Mouse (Mus musculus): ENCODE results near the gene Plin1. TPM values are rescaled to one million over a fixed set of nuclear protein-coding genes. Genes with fewer than 3 reads are reported as not detected.

The Plin1 gene
- not detected in 2 replicates for polyA plus RNA-seq (2012)

DNA sequence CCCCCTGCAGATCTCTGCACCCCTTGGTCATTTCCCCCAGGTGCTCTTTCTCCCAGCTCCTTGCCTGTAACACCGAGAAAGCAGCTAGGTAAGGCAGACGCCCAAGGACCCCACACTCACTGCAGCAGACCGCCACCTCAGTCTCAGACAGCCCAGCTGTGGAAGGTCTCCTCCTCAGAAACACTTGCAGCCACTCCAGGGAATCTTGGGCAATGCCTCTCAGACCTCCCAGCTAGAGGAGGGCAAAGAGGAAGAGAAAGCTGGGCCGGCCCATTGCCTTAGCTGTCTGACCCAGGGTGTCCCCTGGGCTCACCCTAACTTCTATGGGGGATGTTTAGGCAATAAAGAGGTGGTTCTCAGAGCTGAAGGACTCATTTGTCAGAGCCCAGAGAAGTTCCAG lies at the start of gene Plin1:
TSS of gene Plin1 (minus strand) at position 282 of the 400 bp plus-strand sequence.
- no peak for TF ChIP-seq GATA1 (IDR thresholded peaks at IDR 0.05; ENCODE audit: low read length)

DNA sequence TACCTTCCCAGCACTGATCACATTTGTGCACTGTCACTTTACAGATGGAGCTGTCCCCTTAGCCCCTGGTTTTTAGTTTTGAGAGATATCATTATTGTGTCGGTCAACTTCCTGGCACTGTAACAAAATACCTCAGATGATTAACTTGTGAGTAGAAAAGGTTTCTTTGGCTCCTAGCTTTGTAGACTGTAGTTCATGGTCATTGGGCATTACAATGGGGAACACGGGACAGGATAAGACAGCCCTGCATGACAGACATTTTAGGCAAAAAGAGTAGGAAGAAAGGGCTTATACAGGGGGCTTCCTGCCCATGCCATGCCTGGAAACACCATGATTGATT lies 49.8 kb upstream of the Plin1 start:
- TF ChIP-seq GATA1 (IDR thresholded peaks at IDR 0.05; ENCODE audit: low read length): no peak

DNA sequence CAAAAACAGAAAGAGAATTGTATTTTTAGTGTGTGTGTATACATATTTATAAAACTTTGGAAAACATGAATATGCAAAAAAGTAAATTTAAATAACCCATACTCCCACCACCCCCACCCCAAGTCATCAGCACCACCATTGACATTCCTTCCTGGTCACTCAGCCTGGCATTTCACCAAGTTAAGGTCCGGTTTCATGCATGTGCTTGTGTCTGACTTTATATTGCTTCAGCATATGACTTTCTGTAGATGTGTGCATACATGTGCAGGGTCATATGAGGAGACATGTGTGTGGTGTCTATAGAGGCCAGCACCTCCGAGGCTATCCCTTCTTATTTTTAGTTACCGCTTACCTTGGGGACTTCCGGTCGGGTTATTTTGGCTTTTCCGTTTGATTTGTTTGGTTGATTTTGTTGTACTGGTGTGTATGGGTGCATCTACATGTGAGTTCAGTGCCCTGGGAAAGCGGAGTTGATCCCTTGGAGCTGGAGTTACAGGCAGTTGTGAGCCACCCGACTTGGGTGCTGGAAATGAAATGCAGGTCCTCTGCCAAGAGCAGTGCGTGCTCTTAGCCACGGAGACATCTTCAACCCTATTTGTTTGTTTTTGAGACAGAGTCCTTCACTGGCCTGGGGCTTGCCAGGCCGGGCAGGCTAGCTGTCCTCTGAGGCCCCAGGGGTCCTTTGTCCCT lies 49.3 kb upstream of the Plin1 start:
- no peak for TF ChIP-seq GATA1 (IDR thresholded peaks at IDR 0.05; ENCODE audit: low read length)

DNA sequence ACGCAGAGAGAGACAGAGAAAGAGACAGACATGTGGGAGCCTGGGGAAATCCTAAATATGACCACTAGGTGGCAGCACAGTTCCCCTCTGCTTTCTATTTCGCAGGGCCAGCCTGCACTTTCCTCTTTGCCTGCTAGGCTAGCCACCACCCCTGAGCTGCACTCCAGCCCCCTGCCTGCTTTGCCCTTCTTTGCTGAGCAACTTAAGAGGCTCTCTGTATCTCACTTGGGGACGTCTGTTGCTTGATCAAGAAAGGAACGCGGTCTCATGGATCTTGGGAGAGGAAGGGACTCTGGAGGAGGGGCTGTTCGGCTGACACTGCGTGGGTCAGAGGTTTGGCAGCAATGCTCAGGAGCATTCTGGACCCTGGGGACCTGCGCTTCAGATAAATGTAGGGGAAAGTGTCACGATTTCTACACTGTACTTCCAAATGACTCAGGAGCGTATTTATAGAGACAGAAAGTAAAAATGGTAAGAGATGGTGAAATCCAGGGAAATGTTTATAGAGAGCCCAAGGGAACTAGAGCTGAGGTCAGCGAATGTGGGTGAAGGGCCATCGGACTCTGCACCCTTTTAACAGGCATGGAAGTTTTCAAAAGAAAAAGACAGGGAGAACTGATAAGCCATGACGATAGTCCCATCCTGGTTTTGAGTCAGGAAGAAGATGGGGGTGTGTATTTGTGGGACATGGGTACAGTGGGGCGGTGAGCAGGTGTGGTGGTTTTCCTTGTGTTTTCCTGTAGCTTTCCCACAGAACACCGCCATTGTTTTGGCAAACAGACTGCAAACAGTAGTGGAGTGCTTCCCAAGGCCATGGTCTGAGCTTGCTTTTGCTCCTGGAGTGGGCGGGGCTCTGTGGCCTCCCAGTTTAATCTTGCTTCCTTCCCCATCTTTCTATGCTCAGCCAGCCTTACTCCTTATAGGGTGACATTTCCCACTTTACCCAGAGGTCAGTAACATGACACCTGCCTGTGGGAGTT lies 48.2 kb upstream of the Plin1 start:
- no peak for TF ChIP-seq GATA1 (IDR thresholded peaks at IDR 0.05; ENCODE audit: low read length)

DNA sequence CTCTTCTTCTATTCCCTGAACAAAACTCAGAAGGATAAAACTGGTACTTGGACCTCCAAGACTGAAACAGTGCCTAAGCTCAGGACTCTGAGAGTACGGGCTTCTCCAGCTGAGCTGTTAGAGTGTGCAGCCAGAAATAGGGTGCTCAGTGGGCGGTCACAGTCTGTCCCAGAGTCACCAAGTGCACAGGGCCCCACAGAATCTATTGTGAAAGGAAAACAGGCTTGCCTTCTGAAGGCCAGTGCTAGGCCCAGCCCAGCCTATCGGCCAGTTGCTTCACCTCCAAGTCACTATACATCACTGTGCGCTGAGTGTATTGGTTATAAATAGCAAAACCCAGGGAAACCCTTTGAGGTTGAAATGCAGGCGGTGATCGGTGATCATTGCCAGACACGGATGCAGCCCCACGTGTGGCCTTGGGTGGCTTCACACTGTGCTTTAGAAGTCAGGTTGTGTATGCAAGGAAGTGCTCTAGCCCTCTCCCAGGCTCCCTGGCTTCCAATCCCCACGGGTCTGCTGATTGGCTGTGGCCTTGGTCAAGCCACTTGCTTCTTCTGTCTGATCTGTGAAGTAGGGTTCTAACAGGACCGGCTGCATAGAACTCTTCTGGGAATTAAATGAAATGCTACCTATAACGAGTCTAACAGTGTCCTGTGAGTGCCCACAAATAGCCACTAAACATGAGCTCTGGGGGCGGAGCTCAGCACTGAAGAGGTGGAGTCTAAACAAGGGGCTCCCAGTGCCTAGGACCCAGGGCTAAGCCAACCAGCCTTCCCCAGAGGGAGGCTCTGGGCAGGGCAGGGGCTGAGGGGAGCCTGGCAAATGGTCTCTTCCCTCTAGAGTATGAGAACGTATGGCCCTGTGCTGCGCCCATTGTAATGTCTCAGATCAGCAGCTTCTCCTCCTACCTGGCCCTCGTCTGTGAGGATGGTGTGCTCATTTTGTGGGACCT lies 39.1 kb upstream of the Plin1 start:
- no peak for TF ChIP-seq GATA1 (IDR thresholded peaks at IDR 0.05; ENCODE audit: low read length)

DNA sequence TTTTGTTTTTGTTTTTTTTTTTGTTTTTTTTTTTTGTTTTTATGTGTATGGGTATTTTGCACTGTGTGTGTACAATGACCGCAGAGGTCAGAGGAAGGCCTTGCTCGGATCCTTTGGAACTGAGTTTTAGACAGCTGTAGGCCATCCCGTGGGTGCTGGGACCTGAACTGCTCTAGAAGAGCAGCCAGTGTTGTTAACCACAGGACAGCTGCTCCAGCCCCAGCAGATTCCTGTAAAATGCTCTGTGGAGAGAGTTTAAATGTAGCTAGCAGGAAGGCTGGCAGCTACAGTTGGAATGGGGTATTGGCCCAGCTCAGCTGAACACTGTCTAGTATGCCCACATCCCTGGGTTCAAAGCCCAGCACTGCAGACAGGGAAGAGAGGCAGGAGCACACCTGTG lies 37.0 kb upstream of the Plin1 start:
- no peak for TF ChIP-seq GATA1 (IDR thresholded peaks at IDR 0.05; ENCODE audit: low read length)

DNA sequence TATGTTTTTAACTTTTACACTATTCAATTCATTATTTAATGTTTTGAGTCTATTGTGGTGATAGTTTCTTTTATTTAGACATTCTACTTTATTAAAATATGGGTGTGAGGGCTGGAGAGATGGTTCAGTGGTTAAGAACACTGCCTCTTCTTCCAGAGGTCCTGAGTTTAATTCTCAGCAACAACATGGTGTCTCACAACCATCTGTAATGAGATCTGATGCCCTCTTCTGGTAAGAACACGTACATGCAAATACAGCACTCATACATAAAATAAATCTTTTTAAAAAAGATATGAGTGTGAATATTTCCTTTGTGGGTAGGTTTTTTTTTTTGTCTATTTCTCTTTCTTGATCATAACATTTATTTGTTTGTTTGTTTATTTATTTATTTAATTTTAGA lies 33.3 kb upstream of the Plin1 start:
- no peak for TF ChIP-seq GATA1 (IDR thresholded peaks at IDR 0.05; ENCODE audit: low read length)

DNA sequence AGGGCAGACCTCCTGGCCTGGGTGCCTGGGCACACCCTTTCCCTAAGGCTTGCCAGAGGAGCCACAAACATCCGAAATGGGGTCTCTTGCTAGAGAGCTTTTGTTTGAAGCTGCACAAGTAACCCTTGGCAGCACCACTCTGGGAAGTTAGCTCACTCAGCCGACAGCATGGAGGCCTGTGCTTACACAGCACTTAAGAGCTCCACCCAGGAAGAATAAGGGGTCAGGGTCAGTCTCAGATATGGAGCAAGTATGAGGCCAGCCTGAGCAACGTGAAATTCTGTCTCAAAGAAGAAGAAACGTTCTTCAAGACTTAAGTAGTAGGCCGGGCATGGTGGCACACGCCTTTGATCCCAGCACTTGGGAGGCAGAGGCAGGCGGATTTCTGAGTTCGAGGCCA lies 29.4 kb upstream of the Plin1 start:
- no peak for TF ChIP-seq GATA1 (IDR thresholded peaks at IDR 0.05; ENCODE audit: low read length)

DNA sequence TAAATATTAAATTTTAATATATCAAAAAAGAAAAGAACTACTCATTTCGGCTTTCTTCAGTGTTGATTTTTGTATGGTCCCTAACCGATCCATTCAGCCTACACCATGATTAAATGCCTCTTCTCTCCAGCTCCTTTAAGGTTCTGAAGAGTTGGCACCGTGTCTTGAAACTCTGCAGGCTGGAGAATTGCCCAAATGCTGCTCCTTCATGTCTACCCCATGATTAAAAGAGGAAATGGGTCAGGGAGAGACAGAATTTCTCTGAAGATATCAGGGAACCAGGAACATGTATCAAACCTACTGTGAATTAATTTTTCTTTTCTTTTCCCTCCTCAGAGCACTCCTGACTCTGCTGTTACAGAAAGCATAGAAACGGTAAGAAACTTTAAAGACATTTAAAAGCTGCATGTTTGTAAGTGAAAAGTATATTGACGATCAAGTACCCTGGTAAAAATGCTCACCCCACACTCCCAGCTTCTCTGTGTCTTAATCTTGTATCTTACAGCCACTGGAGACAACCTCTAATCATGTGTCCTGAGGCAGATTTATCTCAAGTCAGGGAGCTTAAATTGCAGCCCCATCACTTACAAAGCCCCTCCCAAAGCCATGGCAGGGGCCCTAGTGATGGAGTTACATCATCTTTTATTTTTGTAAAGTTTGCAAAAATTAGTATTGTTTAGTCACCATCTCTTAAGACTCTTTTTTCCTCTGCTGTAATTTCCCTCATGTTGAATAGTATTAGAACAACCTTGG lies 28.6 kb upstream of the Plin1 start:
- TF ChIP-seq GATA1 (IDR thresholded peaks at IDR 0.05; ENCODE audit: low read length): no peak

DNA sequence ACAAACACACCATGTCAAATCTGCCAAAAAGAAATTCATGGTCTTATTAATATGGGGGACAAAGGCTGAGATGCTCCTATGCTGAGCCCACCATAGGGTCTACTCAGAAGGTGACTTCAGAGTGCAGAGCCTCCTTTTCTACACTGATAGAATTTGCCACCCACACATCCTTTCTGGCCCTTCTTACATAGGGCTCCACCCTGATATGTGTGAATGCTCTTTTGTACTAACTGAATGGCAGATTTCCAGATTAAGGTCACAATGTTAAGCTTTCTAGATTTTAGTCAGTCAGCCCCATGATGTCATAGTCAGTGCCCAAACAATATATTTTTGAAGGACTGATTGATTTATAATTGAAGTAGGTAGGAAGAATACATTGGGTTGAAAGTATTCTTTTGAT lies 27.1 kb upstream of the Plin1 start:
- no peak for TF ChIP-seq GATA1 (IDR thresholded peaks at IDR 0.05; ENCODE audit: low read length)

DNA sequence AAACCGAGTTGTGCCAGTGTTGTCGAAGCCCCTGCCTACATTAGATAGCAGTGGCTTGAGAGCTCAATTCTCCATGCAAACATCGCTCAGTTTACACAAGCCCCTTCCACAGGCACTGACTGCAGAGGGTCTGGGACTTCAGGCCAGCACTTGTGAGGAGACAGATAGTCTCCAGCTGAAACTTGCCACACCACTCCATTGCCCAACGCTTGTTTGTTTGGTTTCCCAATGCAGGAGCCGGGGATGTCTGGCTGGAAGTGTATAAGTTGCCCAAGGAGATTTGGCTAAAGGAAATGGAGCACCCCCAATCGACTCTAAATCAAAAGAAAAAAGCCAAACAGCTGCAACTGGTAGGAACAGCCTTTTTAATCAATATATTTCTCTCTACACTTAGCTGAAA lies 25.5 kb upstream of the Plin1 start:
- no peak for TF ChIP-seq GATA1 (IDR thresholded peaks at IDR 0.05; ENCODE audit: low read length)

DNA sequence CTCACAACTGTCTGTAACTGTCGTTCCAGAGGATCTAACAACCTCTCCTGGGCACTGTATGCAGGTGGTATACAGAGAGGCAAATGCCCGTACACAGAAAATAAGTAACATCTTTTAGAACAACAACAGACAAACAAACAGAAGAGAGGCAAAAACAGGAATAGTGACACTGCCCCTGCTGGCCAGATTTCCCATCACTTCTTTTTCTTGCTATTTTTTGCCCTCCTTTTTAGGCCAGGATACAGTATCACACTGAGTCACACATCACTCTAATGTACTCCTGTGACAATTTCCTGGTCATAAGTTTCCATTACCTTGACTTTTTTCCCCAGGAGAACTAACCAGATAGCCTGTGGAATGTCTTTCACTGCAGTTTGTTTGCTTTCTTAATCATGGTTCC lies 23.6 kb upstream of the Plin1 start:
- no peak for TF ChIP-seq GATA1 (IDR thresholded peaks at IDR 0.05; ENCODE audit: low read length)

DNA sequence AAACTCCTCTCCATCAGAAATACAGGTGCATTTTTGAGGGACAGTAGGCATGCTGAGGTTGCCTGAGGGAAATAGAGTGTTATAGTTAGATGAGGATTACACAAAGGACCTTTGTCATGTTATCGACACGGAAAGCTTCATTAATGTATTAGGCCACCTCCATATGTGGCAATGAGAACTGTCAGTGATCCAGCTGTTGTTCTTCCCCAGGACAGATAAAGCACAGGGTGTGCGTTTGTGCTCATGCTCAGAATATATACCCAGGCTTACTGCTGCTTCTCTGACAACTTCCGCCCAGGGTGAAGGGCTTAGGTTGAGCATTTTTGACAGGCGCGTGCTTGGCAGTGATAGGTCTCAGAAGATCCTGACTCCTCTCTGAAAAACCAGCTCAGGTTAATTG lies 16.8 kb upstream of the Plin1 start:
- no peak for TF ChIP-seq GATA1 (IDR thresholded peaks at IDR 0.05; ENCODE audit: low read length)

DNA sequence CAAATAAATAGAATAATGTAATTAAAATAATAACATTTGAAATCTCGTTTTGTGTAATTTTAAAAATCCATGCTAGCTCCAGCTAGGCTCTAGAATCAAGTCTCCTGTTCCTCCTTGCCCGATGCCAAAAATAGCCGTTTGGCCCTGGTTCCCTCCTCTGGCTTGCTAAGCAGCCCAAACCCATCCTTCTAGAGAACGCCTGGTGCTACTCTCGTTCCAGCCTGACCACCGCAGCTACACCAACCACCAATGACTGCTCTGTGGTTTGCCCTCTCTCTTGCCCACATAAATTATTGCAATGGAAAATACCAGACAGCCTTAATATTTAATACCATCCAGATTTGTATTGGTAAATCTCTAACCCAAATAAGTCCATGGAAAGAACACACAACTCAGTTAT lies 15.0 kb upstream of the Plin1 start:
- TF ChIP-seq GATA1 (IDR thresholded peaks at IDR 0.05; ENCODE audit: low read length): no peak

DNA sequence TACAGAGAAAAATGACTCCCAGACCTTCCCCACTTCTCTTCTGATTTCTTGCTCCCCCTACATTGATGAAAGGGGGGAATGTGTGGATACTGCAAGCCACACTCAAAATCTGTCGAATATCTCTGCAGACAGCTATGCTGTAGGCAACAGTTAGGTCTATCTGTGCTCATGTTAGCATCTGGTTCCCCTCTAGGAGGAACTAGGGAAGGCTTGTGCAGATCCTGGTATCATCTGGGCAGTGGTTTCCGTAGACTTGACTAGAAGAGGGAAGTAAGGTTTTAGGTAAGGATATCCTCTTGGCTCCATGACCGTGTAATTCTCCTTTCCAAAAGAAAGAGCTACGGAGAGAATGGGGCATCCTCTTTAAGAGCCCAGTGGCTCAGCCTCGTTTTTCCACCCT lies 11.9 kb upstream of the Plin1 start:
- no peak for TF ChIP-seq GATA1 (IDR thresholded peaks at IDR 0.05; ENCODE audit: low read length)

Data from G1E-ER4 (cell line).